Mouse (Mus musculus): Measurements from ENCODE around the gene Eml3. TPM values are rescaled to one million over a fixed set of nuclear protein-coding genes. Genes with fewer than 3 reads are reported as not detected.
"Not testable (repeated sequence)": the region's sequence is repeated elsewhere in the genome, so short reads cannot be mapped to it uniquely, and the experiment has no call there.

Eml3 gene
- polyA plus RNA-seq, 1 experiment from 2014 or later = 24.6 TPM

GRCm38 (mm10) chr19:8966198-8966589 is 36.8 kb downstream of the Eml3 start:
- H3K27ac ChIP-seq (replicated peaks) = peak overlapping the region; percentile 92
- peak; percentile 23; the same call in 1 of the 2 replicates for ATAC-seq (ENCODE audit: low FRiP score, low TSS enrichment)
- H3K36me3 ChIP-seq (ENCODE audit: control insufficient read depth, insufficient read depth, low read length) = peaks cover 24% of the 10 kb centered on the region
- 16% methylated on average over 5 of the region's 5 CpGs for WGBS
- no peak for DNase-seq (ENCODE audit: low spot score)
- no peaks in the 10 kb centered on the region for H3K9me3 ChIP-seq (ENCODE audit: control insufficient read depth, low read length)
- 0 out of 2 replicates have a peak, but pooled peaks cover 3% of the 10 kb centered on the region for H3K4me1 ChIP-seq (replicated peaks; ENCODE audit: control insufficient read depth, insufficient read depth)
- no peaks in the 10 kb centered on the region for H3K27me3 ChIP-seq (ENCODE audit: control insufficient read depth, insufficient read depth, low read length)
- TF ChIP-seq CTCF (IDR thresholded peaks at IDR 0.05; ENCODE audit: low read depth) = no peak; the same call in 1 of the 2 replicates
- no peak for TF ChIP-seq EP300 (optimal IDR thresholded peaks at IDR 0.05)
- peak overlapping the region; percentile 43 for H3K4me3 ChIP-seq (ENCODE audit: low read depth, low read length)
- peak overlapping the region; percentile 69 for H3K9ac ChIP-seq (ENCODE audit: low read length)
- peak overlapping the region; percentile 70 for H3K4me2 ChIP-seq (replicated peaks; ENCODE audit: low read depth)

GRCm38 (mm10) chr19:8966590-8967372 is 37.4 kb downstream of the Eml3 start, which contains the start of gene Eef1g:
Gene Eef1g, plus strand, starts transcription at chr19:8967041.
- peak within 1 kb of the TSS; percentile 86 for H3K9ac ChIP-seq (ENCODE audit: low read length)
- H3K36me3 ChIP-seq (ENCODE audit: control insufficient read depth, insufficient read depth, low read length) = peaks cover 29% of the 10 kb centered on the region
- peak; percentile 100 for DNase-seq (ENCODE audit: low spot score)
- no peaks in the 10 kb centered on the region for H3K9me3 ChIP-seq (ENCODE audit: control insufficient read depth, low read length)
- no peaks in the 10 kb centered on the region for H3K27me3 ChIP-seq (ENCODE audit: control insufficient read depth, insufficient read depth, low read length)
- WGBS = under 1% methylated on average over 52 of the region's 52 CpGs
- TF ChIP-seq CTCF (IDR thresholded peaks at IDR 0.05; ENCODE audit: low read depth) (no peak), EP300 (optimal IDR thresholded peaks at IDR 0.05) (no peak)
- 0 out of 2 replicates have a peak, but pooled peaks cover 3% of the 10 kb centered on the region for H3K4me1 ChIP-seq (replicated peaks; ENCODE audit: control insufficient read depth, insufficient read depth)
- peak; percentile 99 for ATAC-seq (ENCODE audit: low FRiP score, low TSS enrichment)
- peak within 1 kb of the TSS; percentile 92 for H3K27ac ChIP-seq (replicated peaks)
- H3K4me3 ChIP-seq (ENCODE audit: low read depth, low read length) = peak within 1 kb of the TSS; percentile 82
- peak within 1 kb of the TSS; percentile 93 for H3K4me2 ChIP-seq (replicated peaks; ENCODE audit: low read depth)

- peak overlapping the region; percentile 93 for H3K4me2 ChIP-seq (replicated peaks; ENCODE audit: low read depth)
- no peak for DNase-seq (ENCODE audit: low spot score)
- H3K36me3 ChIP-seq (ENCODE audit: control insufficient read depth, insufficient read depth, low read length) = peaks cover 32% of the 10 kb centered on the region
- H3K9me3 ChIP-seq (ENCODE audit: control insufficient read depth, low read length) = no peaks in the 10 kb centered on the region
- 0 out of 2 replicates have a peak, but pooled peaks cover 3% of the 10 kb centered on the region for H3K4me1 ChIP-seq (replicated peaks; ENCODE audit: control insufficient read depth, insufficient read depth)
- H3K27me3 ChIP-seq (ENCODE audit: control insufficient read depth, insufficient read depth, low read length) = no peaks in the 10 kb centered on the region
- peak overlapping the region; percentile 86 for H3K9ac ChIP-seq (ENCODE audit: low read length)
- TF ChIP-seq CTCF (IDR thresholded peaks at IDR 0.05; ENCODE audit: low read depth) (no peak), EP300 (optimal IDR thresholded peaks at IDR 0.05) (no peak)
- peak overlapping the region; percentile 79 for H3K27ac ChIP-seq (replicated peaks)
- 0% methylated on average over 8 of the region's 8 CpGs for WGBS
- ATAC-seq (ENCODE audit: low FRiP score, low TSS enrichment) = no peak
- H3K4me3 ChIP-seq (ENCODE audit: low read depth, low read length) = peak overlapping the region; percentile 82
Measured at GRCm38 (mm10) chr19:8967373-8967743, 38.0 kb downstream of the Eml3 start.

- Histone ChIP-seq H3K4me2 (replicated peaks; ENCODE audit: low read depth) (peak overlapping the region; percentile 93), H3K9me3 (ENCODE audit: control insufficient read depth, low read length) (no peaks in the 10 kb centered on the region), H3K4me3 (ENCODE audit: low read depth, low read length) (peak overlapping the region; percentile 82), H3K36me3 (ENCODE audit: control insufficient read depth, insufficient read depth, low read length) (peaks cover 28% of the 10 kb centered on the region), H3K9ac (ENCODE audit: low read length) (peak overlapping the region; percentile 86), H3K4me1 (replicated peaks; ENCODE audit: control insufficient read depth, insufficient read depth) (0 out of 2 replicates have a peak, but pooled peaks cover 3% of the 10 kb centered on the region), H3K27me3 (ENCODE audit: control insufficient read depth, insufficient read depth, low read length) (no peaks in the 10 kb centered on the region), H3K27ac (replicated peaks) (peak overlapping the region; percentile 79; the same call in 1 of the 2 replicates)
- DNase-seq (ENCODE audit: low spot score) (no peak), ATAC-seq (ENCODE audit: low FRiP score, low TSS enrichment) (no peak)
- 3% methylated on average over 8 of the region's 9 CpGs for WGBS
- TF ChIP-seq CTCF (IDR thresholded peaks at IDR 0.05; ENCODE audit: low read depth) = no peak
- TF ChIP-seq EP300 (optimal IDR thresholded peaks at IDR 0.05) = no peak
Measured at GRCm38 (mm10) chr19:8967893-8968292, 38.5 kb downstream of the Eml3 start.

GRCm38 (mm10) chr19:8972491-8972890 is 43.1 kb downstream of the Eml3 start:
- H3K9ac ChIP-seq (ENCODE audit: low read length); H3K9me3 ChIP-seq (ENCODE audit: control insufficient read depth, low read length); H3K27ac ChIP-seq (replicated peaks); H3K4me1 ChIP-seq (replicated peaks; ENCODE audit: control insufficient read depth, insufficient read depth); DNase-seq (ENCODE audit: low spot score); H3K4me3 ChIP-seq (ENCODE audit: low read depth, low read length); H3K27me3 ChIP-seq (ENCODE audit: control insufficient read depth, insufficient read depth, low read length); H3K4me2 ChIP-seq (replicated peaks; ENCODE audit: low read depth); ATAC-seq (ENCODE audit: low FRiP score, low TSS enrichment): not testable (repeated sequence)
- peaks cover 42% of the 10 kb centered on the region for H3K36me3 ChIP-seq (ENCODE audit: control insufficient read depth, insufficient read depth, low read length)
- 74% methylated on average over 8 of the region's 8 CpGs for WGBS

GRCm38 (mm10) chr19:8974638-8975037 is 45.3 kb downstream of the Eml3 start:
- no peaks in the 10 kb centered on the region for H3K27me3 ChIP-seq (ENCODE audit: control insufficient read depth, insufficient read depth, low read length)
- WGBS = 78% methylated on average over 1 of the region's 1 CpGs
- H3K27ac ChIP-seq (replicated peaks) = no peak overlapping the region
- H3K4me2 ChIP-seq (replicated peaks; ENCODE audit: low read depth) = no peak overlapping the region
- H3K4me3 ChIP-seq (ENCODE audit: low read depth, low read length) = no peak overlapping the region
- H3K4me1 ChIP-seq (replicated peaks; ENCODE audit: control insufficient read depth, insufficient read depth) = no peaks in the 10 kb centered on the region
- TF ChIP-seq CTCF (IDR thresholded peaks at IDR 0.05; ENCODE audit: low read depth) (peak; percentile 22; the same call in 1 of the 2 replicates), EP300 (optimal IDR thresholded peaks at IDR 0.05) (no peak)
- ATAC-seq (ENCODE audit: low FRiP score, low TSS enrichment) (no peak), DNase-seq (ENCODE audit: low spot score) (no peak)
- peaks cover 56% of the 10 kb centered on the region for H3K36me3 ChIP-seq (ENCODE audit: control insufficient read depth, insufficient read depth, low read length)
- no peak overlapping the region for H3K9ac ChIP-seq (ENCODE audit: low read length)
- H3K9me3 ChIP-seq (ENCODE audit: control insufficient read depth, low read length) = no peaks in the 10 kb centered on the region

Measured in stomach, postnatal 0 days (tissue).